Mouse (Mus musculus): ENCODE measurements around the gene Txk. TPM values are rescaled to one million over a fixed set of nuclear protein-coding genes. Genes with fewer than 3 reads are reported as not detected.

Gene Txk
- polyA plus RNA-seq, 1 experiment from 2014 or later: 2.0 TPM

DNA sequence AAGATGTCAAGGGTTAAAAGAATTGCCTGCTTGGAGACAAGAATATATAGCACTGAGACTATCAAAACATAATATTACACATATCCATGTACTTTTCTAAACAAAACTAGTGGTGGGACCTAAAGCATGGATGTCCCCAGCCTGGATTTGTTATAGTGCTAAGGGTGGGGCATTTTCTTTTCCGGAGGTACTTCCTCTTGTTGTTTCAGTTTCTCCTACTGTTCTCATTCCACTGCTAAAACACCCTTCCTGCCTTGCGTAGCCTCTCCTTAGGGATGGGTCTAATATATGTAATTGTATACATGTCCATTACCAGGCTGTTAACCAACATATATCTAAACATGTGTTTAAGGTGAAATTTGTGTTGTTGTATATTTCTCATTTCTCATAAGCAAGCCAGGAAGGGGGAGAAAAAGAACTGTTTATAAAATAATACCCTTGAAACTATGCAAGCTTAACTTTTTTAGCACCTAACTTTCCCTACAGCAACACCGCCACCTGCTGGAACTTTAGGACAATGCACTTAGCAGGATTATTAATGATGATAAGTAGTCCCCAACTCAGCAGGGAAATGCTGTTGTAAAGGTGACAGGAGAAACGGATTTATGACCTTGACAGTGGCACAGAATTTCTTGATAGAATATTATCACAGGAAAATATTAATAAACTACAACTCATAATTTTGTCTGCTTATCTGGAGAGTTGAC lies 41.9 kb downstream of the Txk start:
- Histone ChIP-seq H3K9me3 (replicated peaks; ENCODE audit: control insufficient read depth, low read length) (no peaks in the 10 kb centered on the region), H3K27me3 (ENCODE audit: control insufficient read depth, insufficient read depth, low read length) (no peaks in the 10 kb centered on the region; the same call in 1 of the 2 replicates), H3K4me3 (ENCODE audit: low read length) (no peak overlapping the region), H3K36me3 (ENCODE audit: control insufficient read depth, insufficient read depth) (no peaks in the 10 kb centered on the region), H3K9ac (ENCODE audit: low read length) (no peak overlapping the region), H3K4me1 (ENCODE audit: control insufficient read depth, insufficient read depth, low read length) (no peaks in the 10 kb centered on the region), H3K4me2 (ENCODE audit: low read depth, low read length) (no peak overlapping the region), H3K27ac (ENCODE audit: low read length) (no peak overlapping the region)
- no peak for ATAC-seq (replicated peaks; ENCODE audit: extremely low read depth, insufficient read depth, low FRiP score)
- WGBS: 23% methylated on average over 4 of the region's 4 CpGs

DNA sequence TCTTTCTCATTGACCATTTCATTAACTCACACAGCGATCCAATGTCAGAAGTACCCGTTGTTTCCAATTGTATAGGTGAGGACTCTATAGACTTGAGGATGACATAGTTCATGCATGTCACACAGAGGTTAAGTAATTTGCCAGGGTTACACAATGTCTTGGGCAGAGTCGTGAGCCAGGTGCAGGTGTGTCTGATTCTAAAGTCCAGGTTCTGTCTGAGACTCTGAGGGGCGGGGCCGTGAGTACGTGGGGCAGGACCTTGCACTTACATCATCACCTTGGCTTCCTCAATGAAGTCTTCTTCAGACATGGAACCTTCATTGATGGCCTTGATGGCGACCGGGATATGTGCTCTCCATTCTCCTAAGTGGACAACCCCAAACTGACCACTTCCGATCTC lies 42.6 kb downstream of the Txk start:
- no peak overlapping the region for H3K9ac ChIP-seq (ENCODE audit: low read length)
- no peak for ATAC-seq (replicated peaks; ENCODE audit: extremely low read depth, insufficient read depth, low FRiP score)
- no peak overlapping the region for H3K4me3 ChIP-seq (ENCODE audit: low read length)
- H3K4me2 ChIP-seq (ENCODE audit: low read depth, low read length): no peak overlapping the region
- no peaks in the 10 kb centered on the region; the same call in 1 of the 2 replicates for H3K27me3 ChIP-seq (ENCODE audit: control insufficient read depth, insufficient read depth, low read length)
- no peaks in the 10 kb centered on the region for H3K36me3 ChIP-seq (ENCODE audit: control insufficient read depth, insufficient read depth)
- no peak overlapping the region for H3K27ac ChIP-seq (ENCODE audit: low read length)
- no peaks in the 10 kb centered on the region for H3K4me1 ChIP-seq (ENCODE audit: control insufficient read depth, insufficient read depth, low read length)
- 89% methylated on average over 9 of the region's 9 CpGs for WGBS
- H3K9me3 ChIP-seq (replicated peaks; ENCODE audit: control insufficient read depth, low read length): peaks cover 4% of the 10 kb centered on the region; the same call in 1 of the 2 replicates

DNA sequence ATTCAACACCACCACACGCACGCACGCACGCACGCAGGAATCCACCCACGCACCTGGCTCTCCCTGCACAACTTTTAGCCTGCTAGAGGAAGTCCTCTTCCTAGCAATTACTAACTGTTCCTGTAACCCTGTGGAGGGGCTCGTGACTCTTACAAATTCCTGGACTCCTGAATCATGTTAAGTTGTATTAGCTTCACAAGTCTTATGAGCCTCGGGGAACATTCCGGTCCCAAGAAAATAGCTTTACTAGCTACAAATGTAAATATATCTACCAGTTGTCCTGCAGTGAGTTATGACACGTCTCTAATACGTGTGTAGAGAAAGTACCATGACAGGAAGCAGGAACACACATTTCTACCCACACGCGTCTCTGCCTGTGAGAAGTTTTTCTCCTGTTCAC lies 43.1 kb downstream of the Txk start:
- WGBS: 78% methylated on average over 13 of the region's 13 CpGs
- ATAC-seq (replicated peaks; ENCODE audit: extremely low read depth, insufficient read depth, low FRiP score): no peak
- no peak overlapping the region for H3K27ac ChIP-seq (ENCODE audit: low read length)

DNA sequence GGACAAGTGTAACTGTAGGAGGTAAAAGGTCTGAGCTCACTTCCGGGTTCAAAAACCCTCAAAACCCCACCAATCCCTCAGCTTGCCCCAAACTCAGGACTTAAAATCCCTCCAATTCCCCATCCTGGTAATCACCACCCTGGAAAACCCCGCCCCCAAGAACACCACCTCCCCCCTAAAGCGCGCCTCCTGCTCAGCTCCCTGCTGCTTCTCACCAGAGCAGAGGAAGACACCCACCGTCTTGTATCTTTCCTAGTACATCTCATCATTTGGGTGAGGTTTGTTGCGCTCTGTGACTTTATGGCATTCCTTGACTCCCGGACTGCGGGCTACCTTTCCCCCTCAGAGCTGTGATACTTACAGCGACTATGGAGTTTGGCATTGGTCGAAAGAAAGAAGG lies 45.9 kb downstream of the Txk start:
- H3K36me3 ChIP-seq (ENCODE audit: control insufficient read depth, insufficient read depth): no peaks in the 10 kb centered on the region
- H3K4me2 ChIP-seq (ENCODE audit: low read depth, low read length): no peak overlapping the region
- no peak overlapping the region for H3K9ac ChIP-seq (ENCODE audit: low read length)
- H3K27me3 ChIP-seq (ENCODE audit: control insufficient read depth, insufficient read depth, low read length): no peaks in the 10 kb centered on the region; the same call in 1 of the 2 replicates
- H3K4me3 ChIP-seq (ENCODE audit: low read length): no peak overlapping the region
- no peak for ATAC-seq (replicated peaks; ENCODE audit: extremely low read depth, insufficient read depth, low FRiP score)
- WGBS: 62% methylated on average over 10 of the region's 10 CpGs
- H3K27ac ChIP-seq (ENCODE audit: low read length): no peak overlapping the region
- peaks cover 4% of the 10 kb centered on the region; the same call in 1 of the 2 replicates for H3K9me3 ChIP-seq (replicated peaks; ENCODE audit: control insufficient read depth, low read length)
- H3K4me1 ChIP-seq (ENCODE audit: control insufficient read depth, insufficient read depth, low read length): no peaks in the 10 kb centered on the region

More for the DNA sequence above, 43.1 kb downstream of the Txk start:
- Histone ChIP-seq H3K9me3 (replicated peaks; ENCODE audit: control insufficient read depth, low read length) (peaks cover 4% of the 10 kb centered on the region; the same call in 1 of the 2 replicates), H3K4me2 (ENCODE audit: low read depth, low read length) (no peak overlapping the region), H3K4me3 (ENCODE audit: low read length) (no peak overlapping the region), H3K36me3 (ENCODE audit: control insufficient read depth, insufficient read depth) (no peaks in the 10 kb centered on the region), H3K9ac (ENCODE audit: low read length) (no peak overlapping the region), H3K27me3 (ENCODE audit: control insufficient read depth, insufficient read depth, low read length) (no peaks in the 10 kb centered on the region; the same call in 1 of the 2 replicates), H3K4me1 (ENCODE audit: control insufficient read depth, insufficient read depth, low read length) (no peaks in the 10 kb centered on the region)

DNA sequence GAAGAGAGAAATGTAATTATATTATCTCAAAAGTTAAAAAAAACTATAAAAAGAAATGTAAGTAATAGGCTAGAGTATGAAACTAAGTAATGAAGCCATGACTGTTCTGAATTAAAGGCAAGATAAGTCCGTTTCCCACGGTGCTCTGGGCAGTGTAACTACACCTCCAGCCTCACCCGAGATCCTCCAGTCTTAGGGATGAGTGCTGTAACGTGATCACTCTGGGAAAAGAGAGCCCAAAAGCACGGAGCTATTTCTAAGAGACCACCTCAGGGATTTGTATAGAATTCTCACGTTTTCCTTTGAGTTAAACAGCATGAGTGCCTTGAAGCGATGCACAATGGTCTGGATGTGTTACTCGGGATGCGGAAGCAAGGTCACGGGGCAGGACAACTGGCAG lies 46.5 kb downstream of the Txk start:
- Histone ChIP-seq H3K4me1 (ENCODE audit: control insufficient read depth, insufficient read depth, low read length) (no peaks in the 10 kb centered on the region), H3K36me3 (ENCODE audit: control insufficient read depth, insufficient read depth) (no peaks in the 10 kb centered on the region), H3K9me3 (replicated peaks; ENCODE audit: control insufficient read depth, low read length) (peaks cover 6% of the 10 kb centered on the region; the same call in 1 of the 2 replicates), H3K27ac (ENCODE audit: low read length) (no peak overlapping the region), H3K4me2 (ENCODE audit: low read depth, low read length) (no peak overlapping the region), H3K9ac (ENCODE audit: low read length) (no peak overlapping the region), H3K4me3 (ENCODE audit: low read length) (no peak overlapping the region), H3K27me3 (ENCODE audit: control insufficient read depth, insufficient read depth, low read length) (no peaks in the 10 kb centered on the region; the same call in 1 of the 2 replicates)
- WGBS: 55% methylated on average over 10 of the region's 10 CpGs
- no peak for ATAC-seq (replicated peaks; ENCODE audit: extremely low read depth, insufficient read depth, low FRiP score)

DNA sequence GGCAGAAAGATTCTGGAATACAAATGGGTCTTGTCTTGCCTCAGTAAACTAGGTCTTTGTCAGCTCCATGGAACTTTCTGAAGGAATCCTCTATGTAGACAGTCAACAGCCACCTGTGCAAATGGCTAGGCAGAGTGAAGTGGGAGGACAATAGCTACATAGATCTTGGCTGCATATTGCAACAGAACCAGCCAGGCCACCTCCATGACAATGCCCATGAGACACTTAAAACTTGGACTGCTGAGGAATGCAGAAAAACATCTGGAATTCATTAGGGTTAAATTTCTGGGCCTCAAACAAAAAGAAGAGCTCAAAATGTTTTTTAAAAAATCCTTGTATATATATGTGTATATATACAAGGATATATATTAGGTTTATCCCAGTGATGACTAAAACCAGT lies 50.4 kb downstream of the Txk start:
- Histone ChIP-seq H3K27me3 (ENCODE audit: control insufficient read depth, insufficient read depth, low read length) (no peaks in the 10 kb centered on the region), H3K4me3 (ENCODE audit: low read length) (no peak overlapping the region), H3K9ac (ENCODE audit: low read length) (no peak overlapping the region), H3K27ac (ENCODE audit: low read length) (no peak overlapping the region), H3K4me2 (ENCODE audit: low read depth, low read length) (no peak overlapping the region), H3K36me3 (ENCODE audit: control insufficient read depth, insufficient read depth) (no peaks in the 10 kb centered on the region), H3K9me3 (replicated peaks; ENCODE audit: control insufficient read depth, low read length) (peaks cover 6% of the 10 kb centered on the region; the same call in 1 of the 2 replicates), H3K4me1 (ENCODE audit: control insufficient read depth, insufficient read depth, low read length) (no peaks in the 10 kb centered on the region)
- no peak for ATAC-seq (replicated peaks; ENCODE audit: extremely low read depth, insufficient read depth, low FRiP score)

DNA sequence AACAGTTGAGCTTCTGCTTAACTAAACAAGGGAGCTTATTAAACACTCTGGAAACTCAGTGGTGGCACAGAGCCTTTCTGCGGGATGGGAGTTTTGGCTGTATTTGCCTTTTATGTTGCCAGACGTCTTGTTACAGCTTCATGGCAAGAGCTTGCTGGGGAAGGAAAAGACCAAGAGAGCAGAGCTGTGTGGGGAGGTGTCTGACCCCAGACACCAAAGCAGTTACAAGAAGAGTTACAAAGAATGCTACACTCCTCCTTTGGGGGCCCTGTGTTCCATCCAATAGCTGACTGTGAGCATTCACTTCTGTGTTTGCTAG lies 53.1 kb downstream of the Txk start:
- no peak for ATAC-seq (replicated peaks; ENCODE audit: extremely low read depth, insufficient read depth, low FRiP score)
- Histone ChIP-seq H3K36me3 (ENCODE audit: control insufficient read depth, insufficient read depth) (no peaks in the 10 kb centered on the region), H3K4me2 (ENCODE audit: low read depth, low read length) (no peak overlapping the region), H3K4me3 (ENCODE audit: low read length) (no peak overlapping the region), H3K27me3 (ENCODE audit: control insufficient read depth, insufficient read depth, low read length) (no peaks in the 10 kb centered on the region), H3K4me1 (ENCODE audit: control insufficient read depth, insufficient read depth, low read length) (no peaks in the 10 kb centered on the region), H3K9ac (ENCODE audit: low read length) (no peak overlapping the region), H3K27ac (ENCODE audit: low read length) (no peak overlapping the region), H3K9me3 (replicated peaks; ENCODE audit: control insufficient read depth, low read length) (peaks cover 2% of the 10 kb centered on the region; the same call in 1 of the 2 replicates)
- 58% methylated on average over 2 of the region's 2 CpGs for WGBS

DNA sequence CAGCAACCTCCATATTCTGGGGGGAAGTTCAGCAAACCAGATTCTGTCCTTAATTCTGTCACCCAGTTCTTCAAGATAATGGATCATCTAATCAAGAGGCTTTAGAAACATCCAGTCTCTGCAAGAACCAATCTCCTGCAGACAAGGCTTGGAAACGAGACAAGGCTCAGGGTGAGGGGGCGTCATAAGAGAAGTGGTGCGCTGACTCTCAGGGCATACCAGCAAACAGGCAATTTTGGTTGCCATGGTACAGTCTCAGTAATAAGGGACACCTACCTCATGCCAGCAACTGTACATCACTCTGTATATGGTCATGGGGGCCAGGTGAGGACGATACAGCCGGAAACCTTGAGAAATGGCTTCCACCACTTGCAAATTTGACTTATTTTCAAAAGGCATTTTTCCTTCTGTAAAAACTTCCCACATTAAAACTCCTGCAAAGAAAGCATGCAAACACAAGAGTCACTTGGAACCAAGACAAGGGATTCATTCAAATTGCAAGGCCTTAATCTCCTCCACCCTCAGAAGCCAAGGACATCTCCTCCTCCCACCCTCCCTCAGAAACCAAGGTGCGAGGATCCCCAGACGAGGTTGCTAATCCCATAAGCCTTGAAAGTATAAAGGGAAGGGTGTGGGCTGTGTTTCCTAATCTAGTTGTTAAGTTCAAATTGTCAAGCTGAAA lies 53.6 kb downstream of the Txk start:
- H3K9me3 ChIP-seq (replicated peaks; ENCODE audit: control insufficient read depth, low read length): peaks cover 2% of the 10 kb centered on the region; the same call in 1 of the 2 replicates
- no peak overlapping the region for H3K27ac ChIP-seq (ENCODE audit: low read length)
- H3K36me3 ChIP-seq (ENCODE audit: control insufficient read depth, insufficient read depth): no peaks in the 10 kb centered on the region
- no peaks in the 10 kb centered on the region for H3K4me1 ChIP-seq (ENCODE audit: control insufficient read depth, insufficient read depth, low read length)
- no peak overlapping the region for H3K4me2 ChIP-seq (ENCODE audit: low read depth, low read length)
- H3K9ac ChIP-seq (ENCODE audit: low read length): no peak overlapping the region
- no peak for ATAC-seq (replicated peaks; ENCODE audit: extremely low read depth, insufficient read depth, low FRiP score)
- no peaks in the 10 kb centered on the region for H3K27me3 ChIP-seq (ENCODE audit: control insufficient read depth, insufficient read depth, low read length)
- 59% methylated on average over 7 of the region's 7 CpGs for WGBS
- no peak overlapping the region for H3K4me3 ChIP-seq (ENCODE audit: low read length)

DNA sequence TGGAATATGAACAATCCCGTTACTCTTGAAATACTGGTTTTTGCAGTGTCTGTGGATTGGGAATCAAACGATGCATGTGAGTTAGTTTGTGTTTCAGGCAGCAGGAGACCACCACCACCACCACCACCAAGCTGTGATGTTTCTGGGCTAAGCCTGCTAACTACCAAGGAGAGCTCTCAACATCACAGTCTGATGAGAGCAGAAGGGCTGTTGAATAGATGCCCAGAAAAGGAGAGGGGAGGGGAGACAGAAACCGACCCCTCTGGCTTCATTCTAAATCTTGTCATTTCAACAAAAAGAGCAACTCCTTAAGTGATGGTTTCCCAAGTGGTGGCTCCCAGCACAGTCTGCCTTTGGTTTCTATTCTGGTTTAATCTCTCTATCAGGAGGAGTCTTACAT lies 54.2 kb downstream of the Txk start:
- no peak overlapping the region for H3K27ac ChIP-seq (ENCODE audit: low read length)
- no peaks in the 10 kb centered on the region for H3K27me3 ChIP-seq (ENCODE audit: control insufficient read depth, insufficient read depth, low read length)
- no peak overlapping the region for H3K4me3 ChIP-seq (ENCODE audit: low read length)
- H3K9me3 ChIP-seq (replicated peaks; ENCODE audit: control insufficient read depth, low read length): peaks cover 2% of the 10 kb centered on the region; the same call in 1 of the 2 replicates
- H3K4me2 ChIP-seq (ENCODE audit: low read depth, low read length): no peak overlapping the region
- 64% methylated on average over 3 of the region's 3 CpGs for WGBS
- H3K4me1 ChIP-seq (ENCODE audit: control insufficient read depth, insufficient read depth, low read length): no peaks in the 10 kb centered on the region
- no peak for ATAC-seq (replicated peaks; ENCODE audit: extremely low read depth, insufficient read depth, low FRiP score)
- no peaks in the 10 kb centered on the region for H3K36me3 ChIP-seq (ENCODE audit: control insufficient read depth, insufficient read depth)
- no peak overlapping the region for H3K9ac ChIP-seq (ENCODE audit: low read length)

Measured in heart, embryonic 16.5 days (tissue).